Mouse (Mus musculus): ENCODE data around the gene Gm14743.
"Not testable (repeated sequence)": the region's sequence is repeated elsewhere in the genome, so short reads cannot be mapped to it uniquely, and the experiment has no call there.

Gene Gm14743

GRCm38 (mm10) chrX:78245821-78246220, at the start of gene Gm14743:
Gm14743 (minus strand) TSS chrX:78245921.
- not testable (repeated sequence) for DNase-seq

- DNase-seq = no peak
Observed at GRCm38 (mm10) chrX:78202829-78203228, 42.9 kb downstream of the Gm14743 start.

- DNase-seq = not testable (repeated sequence)
Observed at GRCm38 (mm10) chrX:78202220-78202619, 43.5 kb downstream of the Gm14743 start.
